Mouse (Mus musculus): ENCODE results near the gene Olfr374. TPM values are rescaled to one million over a fixed set of nuclear protein-coding genes. Genes with fewer than 3 reads are reported as not detected.
A peak's percentile ranks its signal among the peaks of the same experiment; 100 is the strongest.
"Not testable (repeated sequence)": the region's sequence is repeated elsewhere in the genome, so short reads cannot be mapped to it uniquely, and the experiment has no call there.

Olfr374 gene
- polyA plus RNA-seq, 1 experiment from 2014 or later = 0.13 TPM

GRCm38 (mm10) chr8:72112486-72112885, 5.6 kb downstream of the Olfr374 start:
- no peak overlapping the region for H3K4me2 ChIP-seq (ENCODE audit: low read depth, low read length)
- no peaks in the 10 kb centered on the region for H3K27me3 ChIP-seq (replicated peaks; ENCODE audit: control insufficient read depth, insufficient read depth, low read length)
- no peaks in the 10 kb centered on the region for H3K4me1 ChIP-seq (ENCODE audit: control insufficient read depth, insufficient read depth, low read length)
- 76% methylated on average over 3 of the region's 3 CpGs for WGBS
- H3K36me3 ChIP-seq (ENCODE audit: control insufficient read depth, insufficient read depth, low read length) = no peaks in the 10 kb centered on the region
- no peak overlapping the region for H3K27ac ChIP-seq (ENCODE audit: low read length)
- H3K4me3 ChIP-seq (ENCODE audit: low read length) = no peak overlapping the region
- no peak for ATAC-seq
- H3K9ac ChIP-seq (ENCODE audit: low read depth, low read length) = no peak overlapping the region
- no peaks in the 10 kb centered on the region for H3K9me3 ChIP-seq (ENCODE audit: control insufficient read depth, low read length)

- Histone ChIP-seq H3K4me2 (ENCODE audit: low read depth, low read length) (no peak overlapping the region), H3K27ac (ENCODE audit: low read length) (no peak overlapping the region), H3K9ac (ENCODE audit: low read depth, low read length) (no peak overlapping the region), H3K9me3 (ENCODE audit: control insufficient read depth, low read length) (no peaks in the 10 kb centered on the region), H3K4me1 (ENCODE audit: control insufficient read depth, insufficient read depth, low read length) (no peaks in the 10 kb centered on the region), H3K27me3 (replicated peaks; ENCODE audit: control insufficient read depth, insufficient read depth, low read length) (no peaks in the 10 kb centered on the region), H3K4me3 (ENCODE audit: low read length) (no peak overlapping the region), H3K36me3 (ENCODE audit: control insufficient read depth, insufficient read depth, low read length) (no peaks in the 10 kb centered on the region)
- ATAC-seq = no peak
- WGBS = 88% methylated on average over 2 of the region's 2 CpGs
Measured at GRCm38 (mm10) chr8:72115202-72115601, 8.4 kb downstream of the Olfr374 start.

GRCm38 (mm10) chr8:72118616-72119015, 11.8 kb downstream of the Olfr374 start:
- Histone ChIP-seq H3K9me3 (ENCODE audit: control insufficient read depth, low read length) (no peaks in the 10 kb centered on the region), H3K4me1 (ENCODE audit: control insufficient read depth, insufficient read depth, low read length) (no peaks in the 10 kb centered on the region), H3K27me3 (replicated peaks; ENCODE audit: control insufficient read depth, insufficient read depth, low read length) (no peaks in the 10 kb centered on the region), H3K36me3 (ENCODE audit: control insufficient read depth, insufficient read depth, low read length) (no peaks in the 10 kb centered on the region), H3K4me2 (ENCODE audit: low read depth, low read length) (no peak overlapping the region), H3K4me3 (ENCODE audit: low read length) (no peak overlapping the region), H3K27ac (ENCODE audit: low read length) (no peak overlapping the region), H3K9ac (ENCODE audit: low read depth, low read length) (no peak overlapping the region)
- WGBS = 49% methylated on average over 4 of the region's 4 CpGs
- no peak for ATAC-seq

- not testable (repeated sequence) for H3K4me3 ChIP-seq (ENCODE audit: low read length); H3K4me2 ChIP-seq (ENCODE audit: low read depth, low read length); H3K4me1 ChIP-seq (ENCODE audit: control insufficient read depth, insufficient read depth, low read length); H3K27me3 ChIP-seq (replicated peaks; ENCODE audit: control insufficient read depth, insufficient read depth, low read length); H3K9me3 ChIP-seq (ENCODE audit: control insufficient read depth, low read length); H3K36me3 ChIP-seq (ENCODE audit: control insufficient read depth, insufficient read depth, low read length); H3K9ac ChIP-seq (ENCODE audit: low read depth, low read length); H3K27ac ChIP-seq (ENCODE audit: low read length)
- peak; percentile 67 for ATAC-seq
- 53% methylated on average over 3 of the region's 3 CpGs for WGBS
Measured at GRCm38 (mm10) chr8:72121486-72121885, 14.6 kb downstream of the Olfr374 start.

GRCm38 (mm10) chr8:72121997-72122396, 15.2 kb downstream of the Olfr374 start:
- WGBS = 64% methylated on average over 1 of the region's 1 CpGs
- no peak overlapping the region for H3K4me3 ChIP-seq (ENCODE audit: low read length)
- no peak overlapping the region for H3K4me2 ChIP-seq (ENCODE audit: low read depth, low read length)
- no peaks in the 10 kb centered on the region for H3K36me3 ChIP-seq (ENCODE audit: control insufficient read depth, insufficient read depth, low read length)
- H3K4me1 ChIP-seq (ENCODE audit: control insufficient read depth, insufficient read depth, low read length) = no peaks in the 10 kb centered on the region
- no peaks in the 10 kb centered on the region for H3K9me3 ChIP-seq (ENCODE audit: control insufficient read depth, low read length)
- no peak for ATAC-seq
- no peaks in the 10 kb centered on the region for H3K27me3 ChIP-seq (replicated peaks; ENCODE audit: control insufficient read depth, insufficient read depth, low read length)
- no peak overlapping the region for H3K27ac ChIP-seq (ENCODE audit: low read length)
- H3K9ac ChIP-seq (ENCODE audit: low read depth, low read length) = no peak overlapping the region

GRCm38 (mm10) chr8:72127834-72128233, 21.0 kb downstream of the Olfr374 start:
- 63% methylated on average over 1 of the region's 1 CpGs for WGBS
- H3K4me2 ChIP-seq (ENCODE audit: low read depth, low read length) = no peak overlapping the region

GRCm38 (mm10) chr8:72131251-72131650, 24.4 kb downstream of the Olfr374 start:
- H3K27ac ChIP-seq (ENCODE audit: low read length) = peak overlapping the region; percentile 11
- no peak for ATAC-seq
- H3K4me3 ChIP-seq (ENCODE audit: low read length) = no peak overlapping the region
- no peak overlapping the region for H3K4me2 ChIP-seq (ENCODE audit: low read depth, low read length)
- 70% methylated on average over 2 of the region's 2 CpGs for WGBS
- H3K9ac ChIP-seq (ENCODE audit: low read depth, low read length) = no peak overlapping the region
- H3K4me1 ChIP-seq (ENCODE audit: control insufficient read depth, insufficient read depth, low read length) = peaks cover 8% of the 10 kb centered on the region; the same call in 1 of the 2 replicates
- H3K36me3 ChIP-seq (ENCODE audit: control insufficient read depth, insufficient read depth, low read length) = no peaks in the 10 kb centered on the region
- no peaks in the 10 kb centered on the region for H3K27me3 ChIP-seq (replicated peaks; ENCODE audit: control insufficient read depth, insufficient read depth, low read length)
- H3K9me3 ChIP-seq (ENCODE audit: control insufficient read depth, low read length) = no peaks in the 10 kb centered on the region

More at GRCm38 (mm10) chr8:72127834-72128233, 21.0 kb downstream of the Olfr374 start:
- no peak overlapping the region for H3K27ac ChIP-seq (ENCODE audit: low read length)
- no peaks in the 10 kb centered on the region for H3K9me3 ChIP-seq (ENCODE audit: control insufficient read depth, low read length)
- no peaks in the 10 kb centered on the region for H3K36me3 ChIP-seq (ENCODE audit: control insufficient read depth, insufficient read depth, low read length)
- H3K9ac ChIP-seq (ENCODE audit: low read depth, low read length) = no peak overlapping the region
- no peaks in the 10 kb centered on the region for H3K27me3 ChIP-seq (replicated peaks; ENCODE audit: control insufficient read depth, insufficient read depth, low read length)
- ATAC-seq = peak; percentile 56
- H3K4me3 ChIP-seq (ENCODE audit: low read length) = no peak overlapping the region
- H3K4me1 ChIP-seq (ENCODE audit: control insufficient read depth, insufficient read depth, low read length) = no peaks in the 10 kb centered on the region

GRCm38 (mm10) chr8:72131901-72132300, 25.1 kb downstream of the Olfr374 start:
- Histone ChIP-seq H3K9ac (ENCODE audit: low read depth, low read length) (no peak overlapping the region), H3K36me3 (ENCODE audit: control insufficient read depth, insufficient read depth, low read length) (no peaks in the 10 kb centered on the region), H3K27ac (ENCODE audit: low read length) (peak overlapping the region; percentile 11), H3K27me3 (replicated peaks; ENCODE audit: control insufficient read depth, insufficient read depth, low read length) (no peaks in the 10 kb centered on the region), H3K9me3 (ENCODE audit: control insufficient read depth, low read length) (no peaks in the 10 kb centered on the region), H3K4me1 (ENCODE audit: control insufficient read depth, insufficient read depth, low read length) (peaks cover 9% of the 10 kb centered on the region), H3K4me2 (ENCODE audit: low read depth, low read length) (no peak overlapping the region), H3K4me3 (ENCODE audit: low read length) (no peak overlapping the region)
- 88% methylated on average over 2 of the region's 2 CpGs for WGBS
- no peak for ATAC-seq

GRCm38 (mm10) chr8:72132417-72132816, 25.6 kb downstream of the Olfr374 start:
- 0 out of 2 replicates have a peak overlapping the region, but pooled peaks have one; percentile 7 for H3K27ac ChIP-seq (ENCODE audit: low read length)
- 87% methylated on average over 1 of the region's 1 CpGs for WGBS

GRCm38 (mm10) chr8:72132891-72133290, 26.1 kb downstream of the Olfr374 start:
- 0 out of 2 replicates have a peak overlapping the region, but pooled peaks have one; percentile 37 for H3K27ac ChIP-seq (ENCODE audit: low read length)
- peaks cover 19% of the 10 kb centered on the region for H3K4me1 ChIP-seq (ENCODE audit: control insufficient read depth, insufficient read depth, low read length)
- H3K4me2 ChIP-seq (ENCODE audit: low read depth, low read length) = no peak overlapping the region
- H3K36me3 ChIP-seq (ENCODE audit: control insufficient read depth, insufficient read depth, low read length) = no peaks in the 10 kb centered on the region
- H3K9ac ChIP-seq (ENCODE audit: low read depth, low read length) = no peak overlapping the region
- H3K27me3 ChIP-seq (replicated peaks; ENCODE audit: control insufficient read depth, insufficient read depth, low read length) = no peaks in the 10 kb centered on the region
- 58% methylated on average over 1 of the region's 1 CpGs for WGBS
- ATAC-seq = no peak
- H3K4me3 ChIP-seq (ENCODE audit: low read length) = no peak overlapping the region
- H3K9me3 ChIP-seq (ENCODE audit: control insufficient read depth, low read length) = no peaks in the 10 kb centered on the region

More at GRCm38 (mm10) chr8:72132417-72132816, 25.6 kb downstream of the Olfr374 start:
- peaks cover 14% of the 10 kb centered on the region for H3K4me1 ChIP-seq (ENCODE audit: control insufficient read depth, insufficient read depth, low read length)
- H3K4me2 ChIP-seq (ENCODE audit: low read depth, low read length) = no peak overlapping the region
- H3K36me3 ChIP-seq (ENCODE audit: control insufficient read depth, insufficient read depth, low read length) = no peaks in the 10 kb centered on the region
- no peak for ATAC-seq
- H3K27me3 ChIP-seq (replicated peaks; ENCODE audit: control insufficient read depth, insufficient read depth, low read length) = no peaks in the 10 kb centered on the region
- no peaks in the 10 kb centered on the region for H3K9me3 ChIP-seq (ENCODE audit: control insufficient read depth, low read length)
- H3K9ac ChIP-seq (ENCODE audit: low read depth, low read length) = no peak overlapping the region
- no peak overlapping the region for H3K4me3 ChIP-seq (ENCODE audit: low read length)

Measured in intestine, embryonic 16.5 days (tissue).